Mouse (Mus musculus) myocyte (in vitro differentiated cells): ENCODE data around the gene Kcnn3. TPM values are rescaled to one million over a fixed set of nuclear protein-coding genes. Genes with fewer than 3 reads are reported as not detected.

Experiments
- H3K27me3 ChIP-seq: one replicate; pipeline ENCODE4 v1.6.1; 2011; ENCODE audit not compliant: control insufficient read depth, insufficient read depth, insufficient read length
- H3K36me3 ChIP-seq: one replicate; pipeline ENCODE4 v1.6.1; 2011; ENCODE audit not compliant: control insufficient read depth, insufficient read depth
- H3K4me2 ChIP-seq: one replicate; pipeline ENCODE4 v1.6.1; 2011; ENCODE audit warnings: low read depth, control low read depth
- H3K4me3 ChIP-seq: one replicate; pipeline ENCODE4 v1.5.1; 2011; ENCODE audit warnings: mild to moderate bottlenecking, control low read depth, moderate library complexity
- H3K79me2 ChIP-seq: one replicate; pipeline ENCODE4 v1.6.1; 2011; ENCODE audit not compliant: control insufficient read depth, insufficient read depth
- H3ac ChIP-seq: one replicate; pipeline ENCODE4 v1.6.1; 2011; ENCODE audit not compliant: control insufficient read depth, insufficient read length
- CEBPB ChIP-seq: IDR thresholded peaks from 2 replicates; pipeline ENCODE4 v1.6.1; 2011; ENCODE audit warnings: mild to moderate bottlenecking, moderate library complexity; ENCODE audit not compliant: poor library complexity, insufficient read depth, severe bottlenecking
- E2F4 ChIP-seq: IDR thresholded peaks from one replicate; pipeline ENCODE4 v1.6.1; 2011; ENCODE audit warnings: mild to moderate bottlenecking, control low read depth, moderate library complexity; ENCODE audit not compliant: insufficient read depth
- MAX ChIP-seq: IDR thresholded peaks from one replicate; pipeline ENCODE4 v1.6.1; 2011; ENCODE audit warnings: low read depth, mild to moderate bottlenecking, control low read depth
- MYOD1 ChIP-seq, 3 experiments: IDR thresholded peaks; one replicate each; pipeline ENCODE4 v1.6.1; 2011; ENCODE audit warnings: control low read depth in 2 of 3, low read depth in 2 of 3, mild to moderate bottlenecking in 2 of 3, moderate library complexity in 1 of 3; ENCODE audit not compliant: insufficient read length in 2 of 3, control insufficient read depth in 1 of 3
- MYOG ChIP-seq, 3 experiments: IDR thresholded peaks; one replicate each; pipeline ENCODE4 v1.6.1; 2011; ENCODE audit warnings: control low read depth in 2 of 3, low read depth in 2 of 3, mild to moderate bottlenecking in 2 of 3; ENCODE audit not compliant: insufficient read length in 2 of 3, control insufficient read depth in 1 of 3, insufficient read depth in 1 of 3
- POLR2A ChIP-seq: IDR thresholded peaks from one replicate; pipeline ENCODE4 v1.6.1; 2011; ENCODE audit warnings: low read depth, mild to moderate bottlenecking, control low read depth, moderate library complexity; ENCODE audit not compliant: insufficient read length
- POLR2AphosphoS2 ChIP-seq: IDR thresholded peaks from one replicate; pipeline ENCODE4 v1.6.1; 2011; ENCODE audit warnings: low read depth, control low read depth; ENCODE audit not compliant: insufficient read length
- REST ChIP-seq: IDR thresholded peaks from one replicate; pipeline ENCODE4 v1.6.1; 2011; ENCODE audit warnings: mild to moderate bottlenecking, control low read depth, moderate library complexity; ENCODE audit not compliant: insufficient read depth, insufficient read length
- SRF ChIP-seq: IDR thresholded peaks from one replicate; pipeline ENCODE4 v1.6.1; 2011; ENCODE audit warnings: low read depth; ENCODE audit not compliant: control insufficient read depth, insufficient read length
- TCF12 ChIP-seq: IDR thresholded peaks from one replicate; pipeline ENCODE4 v1.6.1; 2011; ENCODE audit warnings: mild to moderate bottlenecking, control low read depth; ENCODE audit not compliant: poor library complexity, insufficient read depth, severe bottlenecking
- TCF3 ChIP-seq: IDR thresholded peaks from one replicate; pipeline ENCODE4 v1.6.1; 2011; ENCODE audit warnings: low read depth, control low read depth; ENCODE audit not compliant: insufficient read length
- USF1 ChIP-seq: IDR thresholded peaks from one replicate; pipeline ENCODE4 v1.6.1; 2011; ENCODE audit warnings: low read depth, mild to moderate bottlenecking, control low read depth, moderate library complexity
- polyA plus RNA-seq: library from polyadenylated mRNA; unstranded; fragments of >200 nt; fragmentation: generic; extraction: Trizol; gene quantifications from one replicate; pipeline ENCODE4 v1.2.1, GENCODE M21; 2012; ENCODE audit warnings: missing spikeins

Kcnn3 gene
- polyA plus RNA-seq, 1 experiment = 0.68 TPM

DNA sequence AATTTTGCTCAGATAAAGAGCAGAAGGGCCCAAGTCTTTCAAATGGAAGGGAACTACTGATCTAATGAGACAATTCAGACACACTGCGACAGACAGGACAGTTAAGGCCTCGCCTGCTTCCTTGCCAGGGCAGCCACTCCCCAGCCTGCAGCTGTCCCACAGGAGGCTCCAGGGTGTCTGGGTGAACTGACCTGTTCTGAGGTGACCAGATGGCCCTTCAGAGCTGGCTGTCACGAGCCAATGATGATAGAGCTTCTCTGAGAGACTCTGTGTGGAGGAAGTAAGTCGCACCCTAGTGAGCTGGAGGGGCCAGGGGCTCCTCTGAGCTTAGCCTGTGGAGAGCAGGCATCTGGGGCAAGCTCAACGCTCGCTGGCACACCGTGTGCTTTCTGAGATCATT is 81.1 kb downstream of the Kcnn3 start:
- no peak overlapping the region for H3K4me2 ChIP-seq
- H3ac ChIP-seq = no peak overlapping the region

DNA sequence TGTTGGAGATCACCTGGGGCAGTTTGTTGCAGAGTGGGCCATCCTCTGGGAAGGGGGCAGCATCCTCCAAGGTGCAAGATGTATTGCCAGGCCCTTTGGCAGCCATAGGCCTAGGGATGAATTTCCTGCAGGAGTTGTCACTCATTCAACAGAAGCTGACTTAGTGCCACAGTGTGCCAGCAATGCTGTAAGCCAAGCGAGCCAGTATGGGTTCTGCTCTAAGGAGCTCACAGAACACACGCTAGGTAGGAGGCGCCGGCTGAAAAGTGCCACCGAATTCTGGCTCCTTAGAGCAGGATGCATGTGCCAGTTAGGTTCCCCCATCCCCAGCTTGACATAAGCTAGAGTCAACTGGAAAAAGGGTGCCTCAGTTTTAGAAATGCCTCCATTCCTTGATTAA is 83.3 kb downstream of the Kcnn3 start:
- no peak overlapping the region for H3K4me3 ChIP-seq
- H3K27me3 ChIP-seq = peaks cover 55% of the 10 kb centered on the region
- no peaks in the 10 kb centered on the region for H3K79me2 ChIP-seq
- H3K4me2 ChIP-seq = no peak overlapping the region
- no peaks in the 10 kb centered on the region for H3K36me3 ChIP-seq
- no peak overlapping the region for H3ac ChIP-seq
- TF ChIP-seq POLR2AphosphoS2 (no peak), TCF12 (no peak), SRF (no peak), E2F4 (no peak), USF1 (no peak), MAX (no peak), TCF3 (no peak), CEBPB (no peak), MYOD1 (IDR thresholded peaks at IDR 0.05; ENCODE audit: control insufficient read depth in 1 of 3, insufficient read length in 2 of 3, low read depth in 2 of 3) (no peak), POLR2A (no peak), REST (no peak), MYOG (IDR thresholded peaks at IDR 0.05; ENCODE audit: control insufficient read depth in 1 of 3, insufficient read depth in 1 of 3, insufficient read length in 2 of 3, low read depth in 2 of 3) (no peak)

More for the DNA sequence above, 81.1 kb downstream of the Kcnn3 start:
- peaks cover 42% of the 10 kb centered on the region for H3K27me3 ChIP-seq
- peak in 2 of 3 experiments; percentile 12 to 55 for TF ChIP-seq MYOG (IDR thresholded peaks at IDR 0.05; ENCODE audit: control insufficient read depth in 1 of 3, insufficient read depth in 1 of 3, insufficient read length in 2 of 3, low read depth in 2 of 3)
- no peak for TF ChIP-seq USF1
- TF ChIP-seq MYOD1 (IDR thresholded peaks at IDR 0.05; ENCODE audit: control insufficient read depth in 1 of 3, insufficient read length in 2 of 3, low read depth in 2 of 3) = peak in 1 of 3 experiments; percentile 51
- H3K36me3 ChIP-seq = no peaks in the 10 kb centered on the region
- no peaks in the 10 kb centered on the region for H3K79me2 ChIP-seq
- no peak overlapping the region for H3K4me3 ChIP-seq

- H3K79me2 ChIP-seq = no peaks in the 10 kb centered on the region
- H3K4me2 ChIP-seq = no peak overlapping the region
- no peak overlapping the region for H3K4me3 ChIP-seq
- TF ChIP-seq E2F4 (no peak), MYOG (IDR thresholded peaks at IDR 0.05; ENCODE audit: control insufficient read depth in 1 of 3, insufficient read depth in 1 of 3, insufficient read length in 2 of 3, low read depth in 2 of 3) (no peak), SRF (no peak)
- peaks cover 64% of the 10 kb centered on the region for H3K27me3 ChIP-seq
- no peak overlapping the region for H3ac ChIP-seq
- H3K36me3 ChIP-seq = no peaks in the 10 kb centered on the region
These were observed 85.3 kb downstream of the Kcnn3 start for GRCm38 (mm10) chr3:89605235-89605634.

DNA sequence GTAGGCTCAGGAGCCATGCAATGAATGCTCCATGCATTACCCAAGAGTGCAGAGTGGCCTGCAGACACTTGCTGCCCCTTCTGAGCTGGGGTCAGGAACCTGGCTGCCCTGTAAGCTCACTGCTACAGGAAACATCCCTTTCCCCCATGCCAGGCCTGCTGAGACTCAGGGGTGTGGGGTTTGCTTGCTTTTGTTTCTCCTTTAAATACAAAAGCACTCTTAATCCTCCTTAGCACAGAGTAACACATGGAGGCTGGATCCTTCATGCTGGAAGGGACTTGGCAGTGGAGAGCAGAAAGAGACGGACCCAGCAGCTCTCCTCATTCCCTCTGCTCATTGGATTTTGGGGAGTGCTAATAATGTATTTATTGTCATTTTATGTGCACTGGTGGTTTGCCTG is 87.4 kb downstream of the Kcnn3 start:
- H3K27me3 ChIP-seq = peaks cover 62% of the 10 kb centered on the region
- no peaks in the 10 kb centered on the region for H3K36me3 ChIP-seq
- H3K4me2 ChIP-seq = no peak overlapping the region
- no peak overlapping the region for H3ac ChIP-seq
- no peak for TF ChIP-seq MYOG (IDR thresholded peaks at IDR 0.05; ENCODE audit: control insufficient read depth in 1 of 3, insufficient read depth in 1 of 3, insufficient read length in 2 of 3, low read depth in 2 of 3)
- no peak for TF ChIP-seq POLR2A
- TF ChIP-seq REST = no peak
- TF ChIP-seq POLR2AphosphoS2 = no peak
- TF ChIP-seq SRF = no peak
- no peak for TF ChIP-seq E2F4
- TF ChIP-seq MAX = no peak
- no peaks in the 10 kb centered on the region for H3K79me2 ChIP-seq
- H3K4me3 ChIP-seq = no peak overlapping the region

GRCm38 (mm10) chr3:89612048-89612447 is 92.1 kb downstream of the Kcnn3 start:
- Histone ChIP-seq H3K36me3 (no peaks in the 10 kb centered on the region), H3K27me3 (peaks cover 25% of the 10 kb centered on the region), H3K4me3 (no peak overlapping the region), H3ac (no peak overlapping the region), H3K79me2 (no peaks in the 10 kb centered on the region), H3K4me2 (no peak overlapping the region)
- TF ChIP-seq MYOG (IDR thresholded peaks at IDR 0.05; ENCODE audit: control insufficient read depth in 1 of 3, insufficient read depth in 1 of 3, insufficient read length in 2 of 3, low read depth in 2 of 3) = no peak
- TF ChIP-seq MYOD1 (IDR thresholded peaks at IDR 0.05; ENCODE audit: control insufficient read depth in 1 of 3, insufficient read length in 2 of 3, low read depth in 2 of 3) = no peak
- TF ChIP-seq USF1 = no peak
- no peak for TF ChIP-seq E2F4
- TF ChIP-seq SRF = no peak
- no peak for TF ChIP-seq TCF12
- no peak for TF ChIP-seq MAX
- no peak for TF ChIP-seq POLR2AphosphoS2
- no peak for TF ChIP-seq TCF3
- no peak for TF ChIP-seq CEBPB
- TF ChIP-seq REST = no peak
- no peak for TF ChIP-seq POLR2A
